Comparison of ENCODE assay signal across 9 mouse cellular contexts in the genomic region with DNA sequence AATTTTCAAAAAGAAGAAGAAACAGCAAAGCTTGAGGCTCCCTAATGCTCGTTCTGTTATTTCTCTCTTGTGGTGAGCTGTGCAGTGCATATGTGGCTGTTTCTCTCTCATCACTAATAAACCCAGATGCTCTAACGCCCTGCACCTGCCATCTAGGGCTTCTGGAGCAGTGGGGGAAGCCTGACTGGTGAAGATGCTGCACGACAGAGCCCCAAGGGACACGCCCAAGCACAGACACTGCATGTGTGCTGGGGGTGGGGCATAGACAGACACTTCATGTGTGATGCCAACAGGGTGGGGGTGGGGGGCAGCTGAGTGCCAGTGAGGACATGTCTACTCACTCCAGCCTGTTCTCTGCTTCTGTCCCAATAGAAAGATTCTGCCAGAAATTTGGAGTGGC.
"Had no signal": no experiment of that assay in that cellular context is flagged by ENCODE, and none has a peak within 500 bp of the region (broad histone marks: within the 10 kb centered on the region; RNA-seq: fewer than 3 reads in every experiment).

No protein-coding gene starts in this region.

- H3K36me3 ChIP-seq: midbrain, embryonic 12.5 days; neural tube, embryonic 13.5 days had no signal

- H3K27me3 ChIP-seq: liver, embryonic 12.5 days; lung, embryonic 15.5 days; midbrain, embryonic 12.5 days; neural tube, embryonic 13.5 days had no signal

- DNase-seq: kidney, adult 8-10 months; kidney, postnatal 25 days; lung, postnatal 14 days; retina, postnatal 1 day; right cerebral cortex, postnatal 4 days had no signal
